Mouse (Mus musculus): Measurements from ENCODE around the gene Rxfp3. TPM values are rescaled to one million over a fixed set of nuclear protein-coding genes. Genes with fewer than 3 reads are reported as not detected.

Rxfp3 gene
- polyA plus RNA-seq, 1 experiment from 2014 or later = 1.2 TPM

- Histone ChIP-seq H3K4me1 (ENCODE audit: control insufficient read depth, insufficient read depth, low read length) (peaks cover 18% of the 10 kb centered on the region), H3K4me2 (ENCODE audit: low read depth, low read length) (no peak overlapping the region), H3K9ac (replicated peaks; ENCODE audit: low read depth, low read length) (no peak overlapping the region), H3K9me3 (ENCODE audit: control insufficient read depth, low read length) (no peaks in the 10 kb centered on the region), H3K36me3 (ENCODE audit: control insufficient read depth, insufficient read depth, low read length) (no peaks in the 10 kb centered on the region), H3K27me3 (ENCODE audit: control insufficient read depth, insufficient read depth, low read length) (peaks cover 30% of the 10 kb centered on the region), H3K4me3 (ENCODE audit: low read depth, low read length) (no peak overlapping the region), H3K27ac (ENCODE audit: low read depth, low read length) (no peak overlapping the region)
- ATAC-seq (ENCODE audit: low read depth) = no peak
- 65% methylated on average over 5 of the region's 5 CpGs for WGBS
Measured at GRCm38 (mm10) chr15:11040067-11040466, 2.3 kb upstream of the Rxfp3 start.

GRCm38 (mm10) chr15:11038476-11038875, 685 bp upstream of the Rxfp3 start:
- no peaks in the 10 kb centered on the region for H3K36me3 ChIP-seq (ENCODE audit: control insufficient read depth, insufficient read depth, low read length)
- H3K27me3 ChIP-seq (ENCODE audit: control insufficient read depth, insufficient read depth, low read length) = peaks cover 36% of the 10 kb centered on the region
- H3K9me3 ChIP-seq (ENCODE audit: control insufficient read depth, low read length) = no peaks in the 10 kb centered on the region
- H3K4me1 ChIP-seq (ENCODE audit: control insufficient read depth, insufficient read depth, low read length) = peaks cover 18% of the 10 kb centered on the region
- H3K4me3 ChIP-seq (ENCODE audit: low read depth, low read length) = no peak overlapping the region
- ATAC-seq (ENCODE audit: low read depth) = no peak
- no peak overlapping the region for H3K9ac ChIP-seq (replicated peaks; ENCODE audit: low read depth, low read length)
- WGBS = 1% methylated on average over 12 of the region's 12 CpGs
- H3K27ac ChIP-seq (ENCODE audit: low read depth, low read length) = no peak overlapping the region
- 0 out of 2 replicates have a peak overlapping the region, but pooled peaks have one; percentile 6 for H3K4me2 ChIP-seq (ENCODE audit: low read depth, low read length)

GRCm38 (mm10) chr15:11037376-11037695, 455 bp downstream of the Rxfp3 start:
- no peaks in the 10 kb centered on the region for H3K9me3 ChIP-seq (ENCODE audit: control insufficient read depth, low read length)
- peak overlapping the region; percentile 27 for H3K4me3 ChIP-seq (ENCODE audit: low read depth, low read length)
- H3K27me3 ChIP-seq (ENCODE audit: control insufficient read depth, insufficient read depth, low read length) = peaks cover 36% of the 10 kb centered on the region
- WGBS = 3% methylated on average over 8 of the region's 8 CpGs
- H3K27ac ChIP-seq (ENCODE audit: low read depth, low read length) = no peak overlapping the region
- no peaks in the 10 kb centered on the region for H3K36me3 ChIP-seq (ENCODE audit: control insufficient read depth, insufficient read depth, low read length)
- peak overlapping the region; percentile 70 for H3K4me2 ChIP-seq (ENCODE audit: low read depth, low read length)
- peaks cover 18% of the 10 kb centered on the region for H3K4me1 ChIP-seq (ENCODE audit: control insufficient read depth, insufficient read depth, low read length)
- peak overlapping the region; percentile 52; the same call in 1 of the 2 replicates for H3K9ac ChIP-seq (replicated peaks; ENCODE audit: low read depth, low read length)
- no peak for ATAC-seq (ENCODE audit: low read depth)

GRCm38 (mm10) chr15:11036535-11037375, 1.0 kb downstream of the Rxfp3 start:
- 2% methylated on average over 49 of the region's 49 CpGs for whole genome bisulfite sequencing
- H3K9me3 ChIP-seq (ENCODE audit: control insufficient read depth, low read length) = no peaks in the 10 kb centered on the region
- H3K4me2 ChIP-seq (ENCODE audit: low read depth, low read length) = peak overlapping the region; percentile 70
- H3K9ac ChIP-seq (replicated peaks; ENCODE audit: low read depth, low read length) = peak overlapping the region; percentile 52; the same call in 1 of the 2 replicates
- peak; percentile 52 for ATAC-seq (ENCODE audit: low read depth)
- H3K27me3 ChIP-seq (ENCODE audit: control insufficient read depth, insufficient read depth, low read length) = peaks cover 36% of the 10 kb centered on the region
- H3K4me1 ChIP-seq (ENCODE audit: control insufficient read depth, insufficient read depth, low read length) = peaks cover 18% of the 10 kb centered on the region
- peak overlapping the region; percentile 27 for H3K4me3 ChIP-seq (ENCODE audit: low read depth, low read length)
- H3K36me3 ChIP-seq (ENCODE audit: control insufficient read depth, insufficient read depth, low read length) = no peaks in the 10 kb centered on the region
- no peak overlapping the region for H3K27ac ChIP-seq (ENCODE audit: low read depth, low read length)

- 0 out of 2 replicates have a peak overlapping the region, but pooled peaks have one; percentile 12 for H3K9ac ChIP-seq (replicated peaks; ENCODE audit: low read depth, low read length)
- ATAC-seq (ENCODE audit: low read depth) = peak; percentile 42; the same call in 1 of the 2 replicates
- H3K27me3 ChIP-seq (ENCODE audit: control insufficient read depth, insufficient read depth, low read length) = peaks cover 36% of the 10 kb centered on the region
Measured at GRCm38 (mm10) chr15:11035947-11036474, 1.8 kb downstream of the Rxfp3 start.

GRCm38 (mm10) chr15:11030188-11030587, 7.6 kb downstream of the Rxfp3 start:
- 75% methylated on average over 3 of the region's 3 CpGs for WGBS
- H3K9me3 ChIP-seq (ENCODE audit: control insufficient read depth, low read length) = no peaks in the 10 kb centered on the region
- no peaks in the 10 kb centered on the region for H3K36me3 ChIP-seq (ENCODE audit: control insufficient read depth, insufficient read depth, low read length)
- no peak overlapping the region for H3K9ac ChIP-seq (replicated peaks; ENCODE audit: low read depth, low read length)
- no peak overlapping the region for H3K27ac ChIP-seq (ENCODE audit: low read depth, low read length)
- H3K4me3 ChIP-seq (ENCODE audit: low read depth, low read length) = no peak overlapping the region
- no peak overlapping the region for H3K4me2 ChIP-seq (ENCODE audit: low read depth, low read length)
- ATAC-seq (ENCODE audit: low read depth) = no peak
- H3K4me1 ChIP-seq (ENCODE audit: control insufficient read depth, insufficient read depth, low read length) = no peaks in the 10 kb centered on the region
- peaks cover 7% of the 10 kb centered on the region for H3K27me3 ChIP-seq (ENCODE audit: control insufficient read depth, insufficient read depth, low read length)

More at GRCm38 (mm10) chr15:11035947-11036474, 1.8 kb downstream of the Rxfp3 start:
- Histone ChIP-seq H3K4me1 (ENCODE audit: control insufficient read depth, insufficient read depth, low read length) (peaks cover 18% of the 10 kb centered on the region), H3K4me3 (ENCODE audit: low read depth, low read length) (peak overlapping the region; percentile 27), H3K27ac (ENCODE audit: low read depth, low read length) (no peak overlapping the region), H3K9me3 (ENCODE audit: control insufficient read depth, low read length) (no peaks in the 10 kb centered on the region), H3K4me2 (ENCODE audit: low read depth, low read length) (peak overlapping the region; percentile 70), H3K36me3 (ENCODE audit: control insufficient read depth, insufficient read depth, low read length) (no peaks in the 10 kb centered on the region)
- WGBS = 5% methylated on average over 34 of the region's 34 CpGs

- Histone ChIP-seq H3K9me3 (ENCODE audit: control insufficient read depth, low read length) (no peaks in the 10 kb centered on the region), H3K27me3 (ENCODE audit: control insufficient read depth, insufficient read depth, low read length) (no peaks in the 10 kb centered on the region), H3K4me1 (ENCODE audit: control insufficient read depth, insufficient read depth, low read length) (no peaks in the 10 kb centered on the region), H3K9ac (replicated peaks; ENCODE audit: low read depth, low read length) (no peak overlapping the region), H3K4me3 (ENCODE audit: low read depth, low read length) (no peak overlapping the region), H3K27ac (ENCODE audit: low read depth, low read length) (no peak overlapping the region), H3K36me3 (ENCODE audit: control insufficient read depth, insufficient read depth, low read length) (no peaks in the 10 kb centered on the region), H3K4me2 (ENCODE audit: low read depth, low read length) (no peak overlapping the region)
- no peak for ATAC-seq (ENCODE audit: low read depth)
- 81% methylated on average over 4 of the region's 4 CpGs for WGBS
Measured at GRCm38 (mm10) chr15:11026801-11027561, 10.8 kb downstream of the Rxfp3 start.

GRCm38 (mm10) chr15:11014931-11015330, 22.9 kb downstream of the Rxfp3 start:
- no peaks in the 10 kb centered on the region for H3K9me3 ChIP-seq (ENCODE audit: control insufficient read depth, low read length)
- no peak overlapping the region for H3K4me3 ChIP-seq (ENCODE audit: low read depth, low read length)
- H3K9ac ChIP-seq (replicated peaks; ENCODE audit: low read depth, low read length) = no peak overlapping the region
- 65% methylated on average over 2 of the region's 2 CpGs for WGBS
- no peak for ATAC-seq (ENCODE audit: low read depth)
- H3K27ac ChIP-seq (ENCODE audit: low read depth, low read length) = no peak overlapping the region
- no peaks in the 10 kb centered on the region for H3K4me1 ChIP-seq (ENCODE audit: control insufficient read depth, insufficient read depth, low read length)
- no peaks in the 10 kb centered on the region for H3K27me3 ChIP-seq (ENCODE audit: control insufficient read depth, insufficient read depth, low read length)
- no peak overlapping the region for H3K4me2 ChIP-seq (ENCODE audit: low read depth, low read length)
- no peaks in the 10 kb centered on the region for H3K36me3 ChIP-seq (ENCODE audit: control insufficient read depth, insufficient read depth, low read length)
